Mouse (Mus musculus): ENCODE data around the gene Smad3. TPM values are rescaled to one million over a fixed set of nuclear protein-coding genes. Genes with fewer than 3 reads are reported as not detected.

The Smad3 gene
- polyA plus RNA-seq, 1 experiment = not detected

- WGBS = 77% methylated on average over 6 of the region's 6 CpGs
- Histone ChIP-seq H3K27ac (ENCODE audit: insufficient read depth, low read depth, low read length) (no peak overlapping the region), H3K4me1 (ENCODE audit: control insufficient read depth, insufficient read depth, low read length) (peaks cover 39% of the 10 kb centered on the region), H3K4me3 (ENCODE audit: insufficient read depth, low read depth, low read length) (no peak overlapping the region)
- TF ChIP-seq POLR2A (IDR thresholded peaks at IDR 0.05; ENCODE audit: insufficient read depth, low read depth, low read length) = no peak
- TF ChIP-seq CTCF (IDR thresholded peaks at IDR 0.05; ENCODE audit: insufficient read depth, low read depth, low read length) = no peak
These were observed 37.1 kb downstream of the Smad3 start for GRCm38 (mm10) chr9:63720715-63721114.

DNA sequence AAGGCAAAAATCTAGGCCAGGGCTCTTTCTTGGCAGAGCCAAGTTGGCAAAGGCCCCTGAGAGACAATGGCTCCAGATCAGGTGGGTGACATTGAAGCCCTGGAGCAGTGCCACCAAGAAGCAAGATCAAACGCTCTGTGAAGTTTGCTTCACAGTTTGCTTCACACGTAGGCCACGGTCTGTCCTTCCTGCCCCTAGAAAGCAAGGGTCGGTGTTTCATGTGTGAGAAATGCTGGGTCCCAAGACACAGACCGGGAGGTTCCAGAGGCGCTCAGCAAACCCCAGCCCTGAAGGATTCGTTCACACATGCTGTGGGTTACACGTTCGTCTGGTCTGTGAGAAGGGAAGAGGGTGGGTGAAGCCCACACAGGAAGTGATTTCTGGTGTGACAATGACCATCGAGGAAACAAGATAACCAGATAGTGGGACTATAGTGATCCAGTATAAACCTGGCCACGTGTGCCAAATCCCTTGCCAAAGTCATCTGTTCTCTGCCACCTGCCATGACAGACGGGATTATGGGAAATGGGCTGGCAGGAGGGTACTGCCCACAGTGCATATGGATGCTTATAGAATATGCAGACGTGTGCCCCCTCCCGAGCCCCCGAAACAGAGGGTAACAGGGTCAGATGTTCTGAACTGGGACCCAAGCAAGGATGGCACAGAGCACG, 37.9 kb downstream of the Smad3 start:
- TF ChIP-seq POLR2A (IDR thresholded peaks at IDR 0.05; ENCODE audit: insufficient read depth, low read depth, low read length) (no peak), CTCF (IDR thresholded peaks at IDR 0.05; ENCODE audit: insufficient read depth, low read depth, low read length) (no peak)
- H3K27ac ChIP-seq (ENCODE audit: insufficient read depth, low read depth, low read length) = no peak overlapping the region
- 79% methylated on average over 16 of the region's 16 CpGs for WGBS

GRCm38 (mm10) chr9:63718735-63719358, 38.9 kb downstream of the Smad3 start:
- 50% methylated on average over 9 of the region's 9 CpGs for WGBS
- no peak for TF ChIP-seq CTCF (IDR thresholded peaks at IDR 0.05; ENCODE audit: insufficient read depth, low read depth, low read length)
- no peak for TF ChIP-seq POLR2A (IDR thresholded peaks at IDR 0.05; ENCODE audit: insufficient read depth, low read depth, low read length)
- peaks cover 36% of the 10 kb centered on the region for H3K4me1 ChIP-seq (ENCODE audit: control insufficient read depth, insufficient read depth, low read length)
- H3K27ac ChIP-seq (ENCODE audit: insufficient read depth, low read depth, low read length) = no peak overlapping the region
- H3K4me3 ChIP-seq (ENCODE audit: insufficient read depth, low read depth, low read length) = no peak overlapping the region

More for the DNA sequence above, 37.9 kb downstream of the Smad3 start:
- peaks cover 39% of the 10 kb centered on the region for H3K4me1 ChIP-seq (ENCODE audit: control insufficient read depth, insufficient read depth, low read length)
- H3K4me3 ChIP-seq (ENCODE audit: insufficient read depth, low read depth, low read length) = no peak overlapping the region

DNA sequence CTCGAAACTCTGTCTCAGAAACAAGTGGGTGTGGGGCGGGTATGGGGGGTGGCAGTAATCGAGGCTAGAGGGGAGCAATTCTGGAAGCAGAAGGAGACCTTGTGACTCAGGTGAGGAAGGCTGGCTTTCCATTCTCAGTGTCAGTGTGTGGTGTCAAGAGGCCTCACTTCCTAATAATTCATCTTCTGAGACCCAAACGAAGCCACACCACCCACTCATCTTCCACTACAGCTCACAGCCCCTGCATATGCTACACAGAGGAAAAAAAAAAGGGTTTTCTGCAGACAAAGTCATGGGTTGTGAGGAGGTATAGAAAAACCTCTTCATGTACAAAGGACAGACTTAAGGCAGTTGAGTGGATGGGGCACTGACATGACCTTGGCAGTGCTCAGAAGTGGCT, 39.6 kb downstream of the Smad3 start:
- Histone ChIP-seq H3K27ac (ENCODE audit: insufficient read depth, low read depth, low read length) (no peak overlapping the region), H3K4me3 (ENCODE audit: insufficient read depth, low read depth, low read length) (no peak overlapping the region), H3K4me1 (ENCODE audit: control insufficient read depth, insufficient read depth, low read length) (peaks cover 36% of the 10 kb centered on the region)
- no peak for TF ChIP-seq POLR2A (IDR thresholded peaks at IDR 0.05; ENCODE audit: insufficient read depth, low read depth, low read length)
- TF ChIP-seq CTCF (IDR thresholded peaks at IDR 0.05; ENCODE audit: insufficient read depth, low read depth, low read length) = no peak
- WGBS = 74% methylated on average over 4 of the region's 4 CpGs

DNA sequence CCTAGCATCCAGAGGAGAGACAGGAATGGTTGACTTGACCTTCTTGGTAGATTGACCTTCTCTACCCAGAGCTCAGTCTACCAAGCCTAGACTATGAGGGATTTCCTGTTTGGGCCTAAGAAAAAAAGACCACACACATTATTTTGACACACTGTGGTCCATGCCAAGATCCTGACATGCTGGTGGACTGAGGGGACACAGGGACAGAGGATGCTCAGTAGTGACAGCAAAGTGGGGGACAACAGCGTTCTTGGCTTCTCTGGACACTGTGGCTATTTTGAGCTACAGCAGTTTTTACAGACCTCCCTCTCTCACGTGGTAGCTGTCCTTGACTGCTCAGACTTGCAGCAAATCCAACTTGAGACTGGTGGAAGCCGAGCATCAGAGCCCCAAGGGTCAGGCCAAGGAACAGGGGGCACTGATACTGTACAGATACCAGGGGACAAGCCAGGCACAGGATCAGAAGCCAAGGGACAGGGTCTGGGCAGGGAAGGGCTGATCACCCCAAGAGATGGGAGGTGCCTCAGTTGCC, 40.3 kb downstream of the Smad3 start:
- TF ChIP-seq POLR2A (IDR thresholded peaks at IDR 0.05; ENCODE audit: insufficient read depth, low read depth, low read length) = no peak
- no peak for TF ChIP-seq CTCF (IDR thresholded peaks at IDR 0.05; ENCODE audit: insufficient read depth, low read depth, low read length)
- no peak overlapping the region for H3K27ac ChIP-seq (ENCODE audit: insufficient read depth, low read depth, low read length)
- 80% methylated on average over 3 of the region's 3 CpGs for WGBS
- peaks cover 37% of the 10 kb centered on the region for H3K4me1 ChIP-seq (ENCODE audit: control insufficient read depth, insufficient read depth, low read length)
- no peak overlapping the region for H3K4me3 ChIP-seq (ENCODE audit: insufficient read depth, low read depth, low read length)

DNA sequence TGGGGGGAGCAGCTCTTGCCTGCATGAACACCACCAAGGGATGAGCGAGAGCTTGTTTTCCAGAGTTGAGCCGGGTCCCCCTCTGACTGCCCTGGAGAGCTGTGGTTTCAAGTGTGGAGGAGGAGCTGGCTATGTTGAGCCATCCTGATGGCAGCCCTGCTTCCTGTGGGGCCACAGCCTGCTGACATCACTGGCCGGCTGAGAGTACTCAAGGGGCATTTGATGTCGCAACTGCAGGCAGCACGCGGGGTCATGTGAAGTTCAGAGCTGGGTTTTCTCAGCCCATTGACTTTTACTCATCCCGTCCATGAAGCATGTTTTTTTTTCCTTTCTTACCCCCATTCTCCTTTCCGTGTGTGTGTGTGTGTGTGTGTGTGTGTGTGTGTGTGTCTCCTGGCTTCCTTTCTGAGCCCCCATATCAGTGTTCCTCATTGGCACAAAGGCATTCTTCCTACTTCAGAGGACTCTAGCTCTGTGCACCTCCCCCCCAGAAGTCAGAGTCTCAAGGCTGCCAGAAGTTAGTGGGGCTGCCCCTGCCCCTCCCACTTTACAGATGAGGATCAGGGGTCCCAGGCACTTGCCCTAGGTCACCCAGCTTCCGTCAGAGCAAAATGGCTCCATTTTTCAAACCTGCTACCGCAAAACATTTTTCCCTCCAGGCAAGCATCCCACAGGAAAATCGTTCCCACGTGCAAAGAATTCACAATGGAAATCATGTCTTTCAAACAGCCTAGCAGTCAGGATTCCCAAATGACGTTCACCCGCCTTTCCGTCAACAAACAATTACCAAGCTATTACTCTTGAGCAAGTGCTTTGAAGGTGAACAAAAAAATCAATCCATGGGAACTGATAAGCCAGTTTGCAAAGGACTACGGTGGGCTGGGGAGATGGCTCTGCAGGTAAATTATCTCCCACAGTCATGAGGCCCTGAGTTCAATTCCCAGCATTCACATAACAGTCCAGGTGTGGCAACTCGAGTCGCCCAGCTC, 41.4 kb downstream of the Smad3 start:
- Histone ChIP-seq H3K4me3 (ENCODE audit: insufficient read depth, low read depth, low read length) (no peak overlapping the region), H3K4me1 (ENCODE audit: control insufficient read depth, insufficient read depth, low read length) (peaks cover 29% of the 10 kb centered on the region), H3K27ac (ENCODE audit: insufficient read depth, low read depth, low read length) (no peak overlapping the region)
- 69% methylated on average over 18 of the region's 18 CpGs for WGBS
- TF ChIP-seq POLR2A (IDR thresholded peaks at IDR 0.05; ENCODE audit: insufficient read depth, low read depth, low read length) = no peak
- TF ChIP-seq CTCF (IDR thresholded peaks at IDR 0.05; ENCODE audit: insufficient read depth, low read depth, low read length) = no peak

DNA sequence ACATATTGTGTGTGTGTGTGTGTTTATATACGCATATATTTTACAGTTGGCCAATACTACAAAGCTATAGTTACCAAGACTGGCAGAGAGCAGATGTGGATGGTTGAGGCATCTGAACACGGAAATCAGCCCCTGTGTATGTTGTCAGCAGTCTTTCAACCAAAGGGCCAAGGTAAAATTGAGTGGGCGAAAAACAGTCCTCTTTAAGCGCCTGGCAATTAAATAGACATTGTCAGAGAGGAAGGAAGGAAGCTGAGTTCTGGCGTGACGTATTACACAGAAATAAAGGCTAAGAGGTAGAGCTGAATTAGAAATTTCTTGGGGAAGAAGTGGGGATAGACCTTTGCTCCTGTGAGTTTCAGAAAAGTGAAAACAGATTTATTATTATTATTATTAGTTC, 43.2 kb downstream of the Smad3 start:
- Histone ChIP-seq H3K4me1 (ENCODE audit: control insufficient read depth, insufficient read depth, low read length) (peaks cover 23% of the 10 kb centered on the region), H3K27ac (ENCODE audit: insufficient read depth, low read depth, low read length) (no peak overlapping the region), H3K4me3 (ENCODE audit: insufficient read depth, low read depth, low read length) (no peak overlapping the region)
- no peak for TF ChIP-seq POLR2A (IDR thresholded peaks at IDR 0.05; ENCODE audit: insufficient read depth, low read depth, low read length)
- TF ChIP-seq CTCF (IDR thresholded peaks at IDR 0.05; ENCODE audit: insufficient read depth, low read depth, low read length) = no peak
- 88% methylated on average over 6 of the region's 6 CpGs for WGBS

DNA sequence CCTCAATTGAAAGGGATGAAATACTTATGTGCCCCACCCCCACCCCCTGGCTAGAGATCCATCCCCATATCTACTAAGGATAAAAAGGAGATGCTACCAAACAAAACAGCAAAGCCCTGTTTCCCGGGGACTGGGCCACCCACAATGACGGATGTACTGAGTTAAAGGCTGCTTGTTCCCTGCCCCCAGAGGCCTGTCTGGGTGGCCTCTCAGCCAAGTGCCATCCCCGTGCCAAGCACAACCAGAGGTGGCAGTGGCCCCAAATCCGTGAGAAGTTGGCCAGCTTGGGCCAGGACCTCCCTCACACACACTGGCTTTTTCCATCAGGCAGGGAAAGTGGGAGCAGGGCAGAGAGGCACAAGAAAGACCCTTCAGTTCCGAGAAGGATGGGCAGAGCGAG, 45.0 kb downstream of the Smad3 start:
- no peak overlapping the region for H3K27ac ChIP-seq (ENCODE audit: insufficient read depth, low read depth, low read length)
- H3K4me1 ChIP-seq (ENCODE audit: control insufficient read depth, insufficient read depth, low read length) = peaks cover 13% of the 10 kb centered on the region
- no peak for TF ChIP-seq POLR2A (IDR thresholded peaks at IDR 0.05; ENCODE audit: insufficient read depth, low read depth, low read length)
- no peak for TF ChIP-seq CTCF (IDR thresholded peaks at IDR 0.05; ENCODE audit: insufficient read depth, low read depth, low read length)
- WGBS = 63% methylated on average over 6 of the region's 6 CpGs
- no peak overlapping the region for H3K4me3 ChIP-seq (ENCODE audit: insufficient read depth, low read depth, low read length)
